Mouse (Mus musculus) forebrain, embryonic 12.5 days (tissue): Measurements from ENCODE around the gene Syce3. TPM values are rescaled to one million over a fixed set of nuclear protein-coding genes. Genes with fewer than 3 reads are reported as not detected.

Experiments used
- ATAC-seq: fragments of 200-750 bp; cut with Nextera tagmentation; 2 replicates; pipeline ENCODE4 v1.8.0; 2017; ENCODE audit warnings: moderate TSS enrichment; ENCODE audit not compliant: low FRiP score
- H3K27ac ChIP-seq: fragments of 300-500 bp; sonication (generic); 2 replicates; pipeline ENCODE4 v1.5.1; 2016; ENCODE audit warnings: mild to moderate bottlenecking
- H3K27me3 ChIP-seq: fragments of 300-500 bp; sonication (generic); 2 replicates; pipeline ENCODE4 v1.6.1; 2016; ENCODE audit warnings: mild to moderate bottlenecking
- H3K36me3 ChIP-seq: fragments of 300-500 bp; sonication (generic); replicated peaks from 2 replicates; pipeline ENCODE4 v1.6.1; 2016; ENCODE audit warnings: mild to moderate bottlenecking
- H3K4me1 ChIP-seq: fragments of 300-500 bp; sonication (generic); 2 replicates; pipeline ENCODE4 v1.6.1; 2016
- H3K4me2 ChIP-seq: fragments of 300-500 bp; sonication (generic); 2 replicates; pipeline ENCODE4 v1.6.1; 2016; ENCODE audit warnings: mild to moderate bottlenecking, moderate library complexity
- H3K4me3 ChIP-seq: fragments of 300-500 bp; sonication (generic); replicated peaks from 2 replicates; pipeline ENCODE4 v1.5.1; 2016; ENCODE audit warnings: mild to moderate bottlenecking
- H3K9ac ChIP-seq: fragments of 300-500 bp; sonication (generic); 2 replicates; pipeline ENCODE4 v1.6.1; 2016; ENCODE audit warnings: mild to moderate bottlenecking
- H3K9me3 ChIP-seq: fragments of 300-500 bp; sonication (generic); 2 replicates; pipeline ENCODE4 v1.6.1; 2016
- WGBS: fragments of 180-500 bp; shearing (Covaris S2); methylation state at CpG from one replicate; pipeline ENCODE4 v1.1.7; 2016; 5-methylcytosine and 5-hydroxymethylcytosine counted together
- polyA plus RNA-seq: library from polyadenylated mRNA; unstranded; fragments of >200 nt; fragmentation: Nextera tagmentation; extraction: Ambion mirVana; gene quantifications from 2 replicates; pipeline ENCODE4 v1.2.1, GENCODE M21; 2016

Syce3 gene
- not detected in 2 replicates for polyA plus RNA-seq

DNA sequence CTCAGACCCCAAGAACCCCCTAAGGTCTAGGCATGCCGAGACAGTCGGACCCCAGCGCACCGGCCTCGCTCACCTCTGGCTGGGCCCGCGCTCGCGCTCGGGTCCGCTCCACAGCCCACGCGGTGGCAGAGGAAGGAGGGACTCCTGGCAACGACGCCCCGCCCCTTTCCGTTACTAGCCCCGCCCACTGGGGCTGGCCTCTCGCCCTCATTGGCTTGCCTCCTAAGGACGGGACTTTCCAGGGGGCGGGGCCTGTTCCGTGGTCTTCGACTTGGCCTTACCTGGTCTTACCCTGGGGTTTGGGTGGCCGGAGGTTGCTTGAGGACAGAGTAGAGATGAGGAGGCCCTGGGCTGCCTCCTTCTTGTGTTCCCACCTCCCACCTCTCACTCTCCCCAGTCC, at the start of gene Syce3:
Syce3 (minus strand) TSS at position 386 of the 400 bp plus-strand sequence.
- 88% methylated on average over 24 of the region's 24 CpGs for WGBS
- Histone ChIP-seq H3K9me3 (peaks cover 11% of the 10 kb centered on the region), H3K4me1 (no peaks in the 10 kb centered on the region), H3K27ac (no peak within 1 kb of the TSS), H3K4me3 (no peak within 1 kb of the TSS), H3K36me3 (no peaks in the 10 kb centered on the region), H3K9ac (no peak within 1 kb of the TSS), H3K27me3 (no peaks in the 10 kb centered on the region), H3K4me2 (no peak within 1 kb of the TSS)
- no peak for ATAC-seq

DNA sequence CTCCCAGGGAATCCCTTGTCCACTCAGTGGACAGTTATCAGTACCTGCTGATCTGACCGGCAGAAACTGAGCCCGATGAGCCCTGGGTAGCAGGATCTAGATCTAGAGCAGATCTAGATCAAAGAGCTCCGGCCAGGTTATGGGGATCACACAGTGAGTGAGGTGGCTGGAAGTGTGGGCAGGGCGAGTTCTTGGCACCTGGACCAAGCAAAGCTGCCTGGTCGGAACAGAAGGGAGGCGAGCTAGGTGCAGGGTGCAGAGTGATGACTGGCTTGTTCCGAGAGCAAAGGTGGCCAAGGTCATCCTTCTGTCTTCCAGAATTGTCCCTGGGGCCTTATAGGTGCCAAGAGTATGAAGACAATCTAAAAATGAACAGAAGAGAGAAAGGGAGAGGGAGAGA, 49.5 kb upstream of the Syce3 start:
- H3K4me1 ChIP-seq, result peaks cover 12% of the 10 kb centered on the region
- H3K27me3 ChIP-seq, result no peaks in the 10 kb centered on the region
- no peak overlapping the region for H3K4me3 ChIP-seq
- H3K36me3 ChIP-seq, result peaks cover 64% of the 10 kb centered on the region
- no peaks in the 10 kb centered on the region for H3K9me3 ChIP-seq
- H3K27ac ChIP-seq, result no peak overlapping the region
- H3K9ac ChIP-seq, result no peak overlapping the region
- no peak overlapping the region for H3K4me2 ChIP-seq
- 90% methylated on average over 7 of the region's 7 CpGs for WGBS
- ATAC-seq, result no peak

DNA sequence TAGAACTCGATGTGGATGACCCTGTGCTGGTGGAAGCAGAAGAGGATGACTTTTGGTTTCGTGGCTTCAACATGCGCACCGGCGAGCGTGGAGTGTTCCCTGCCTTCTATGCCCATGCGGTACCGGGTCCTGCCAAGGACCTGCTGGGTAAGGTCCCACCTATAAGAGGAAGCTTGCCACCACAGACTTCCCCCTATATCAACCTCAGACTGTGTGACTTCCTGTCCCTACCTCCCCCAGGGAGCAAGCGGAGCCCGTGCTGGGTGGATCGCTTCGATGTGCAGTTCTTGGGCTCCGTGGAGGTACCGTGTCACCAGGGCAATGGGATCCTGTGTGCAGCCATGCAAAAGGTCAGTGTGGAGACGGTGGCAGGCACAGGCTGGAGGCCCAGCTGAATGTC, 48.6 kb upstream of the Syce3 start:
- Histone ChIP-seq H3K4me3 (no peak overlapping the region), H3K27ac (no peak overlapping the region), H3K9me3 (no peaks in the 10 kb centered on the region), H3K4me2 (no peak overlapping the region), H3K36me3 (peaks cover 64% of the 10 kb centered on the region), H3K9ac (no peak overlapping the region), H3K27me3 (no peaks in the 10 kb centered on the region), H3K4me1 (peaks cover 16% of the 10 kb centered on the region)
- no peak for ATAC-seq
- 98% methylated on average over 15 of the region's 15 CpGs for WGBS

DNA sequence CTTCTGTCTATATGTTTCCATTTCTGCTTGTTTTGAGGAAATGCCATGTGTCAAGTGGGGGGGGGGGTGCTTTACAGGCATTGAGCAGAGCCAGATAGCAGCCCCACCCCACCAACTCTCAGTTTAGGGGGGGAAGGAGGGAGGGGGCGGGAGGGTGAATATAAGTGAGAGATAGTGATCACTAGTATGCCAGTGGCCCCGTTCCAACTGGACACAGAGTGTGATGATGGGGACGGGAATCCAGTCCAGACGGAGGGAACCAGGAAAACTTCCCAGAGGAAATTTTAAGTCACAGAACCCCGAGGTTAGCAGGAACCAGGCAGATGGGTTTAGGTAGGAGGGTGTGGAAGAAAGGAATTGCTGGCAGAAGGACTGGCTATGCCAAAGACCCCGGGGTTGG, 45.3 kb upstream of the Syce3 start:
- H3K27ac ChIP-seq, result no peak overlapping the region
- no peak for ATAC-seq
- peak overlapping the region; percentile 82 for H3K4me2 ChIP-seq
- H3K4me3 ChIP-seq, result no peak overlapping the region
- peaks cover 44% of the 10 kb centered on the region for H3K36me3 ChIP-seq
- WGBS, result 83% methylated on average over 6 of the region's 6 CpGs
- no peak overlapping the region for H3K9ac ChIP-seq
- peaks cover 18% of the 10 kb centered on the region for H3K27me3 ChIP-seq
- no peaks in the 10 kb centered on the region for H3K9me3 ChIP-seq
- H3K4me1 ChIP-seq, result peaks cover 24% of the 10 kb centered on the region

DNA sequence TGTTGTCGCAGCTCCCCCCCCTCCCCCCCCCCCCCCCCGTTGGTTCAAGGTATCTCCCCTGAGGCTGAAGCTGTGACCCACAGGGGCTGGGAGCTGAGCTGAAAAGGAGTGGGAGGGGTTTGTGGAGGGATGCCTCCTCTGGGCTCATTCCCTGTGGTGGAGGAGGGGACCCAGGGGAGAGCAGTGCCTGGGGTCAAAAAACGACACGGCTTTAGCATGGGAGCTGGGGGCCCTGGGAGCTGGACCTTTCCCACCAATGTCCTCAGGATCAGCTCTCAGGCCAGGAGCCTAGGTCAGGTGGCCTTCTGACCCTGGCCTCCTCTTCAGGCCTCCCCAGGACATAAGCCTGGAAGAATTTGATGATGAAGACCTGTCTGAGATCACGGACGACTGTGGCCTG, 44.6 kb upstream of the Syce3 start:
- Histone ChIP-seq H3K4me3 (peak overlapping the region; percentile 85), H3K9ac (peak overlapping the region; percentile 78), H3K27me3 (peaks cover 18% of the 10 kb centered on the region), H3K27ac (peak overlapping the region; percentile 74; the same call in 1 of the 2 replicates), H3K4me2 (peak overlapping the region; percentile 82), H3K9me3 (no peaks in the 10 kb centered on the region), H3K4me1 (peaks cover 24% of the 10 kb centered on the region), H3K36me3 (peaks cover 36% of the 10 kb centered on the region)
- ATAC-seq, result peak; percentile 33; the same call in 1 of the 2 replicates
- WGBS, result 13% methylated on average over 4 of the region's 6 CpGs

DNA sequence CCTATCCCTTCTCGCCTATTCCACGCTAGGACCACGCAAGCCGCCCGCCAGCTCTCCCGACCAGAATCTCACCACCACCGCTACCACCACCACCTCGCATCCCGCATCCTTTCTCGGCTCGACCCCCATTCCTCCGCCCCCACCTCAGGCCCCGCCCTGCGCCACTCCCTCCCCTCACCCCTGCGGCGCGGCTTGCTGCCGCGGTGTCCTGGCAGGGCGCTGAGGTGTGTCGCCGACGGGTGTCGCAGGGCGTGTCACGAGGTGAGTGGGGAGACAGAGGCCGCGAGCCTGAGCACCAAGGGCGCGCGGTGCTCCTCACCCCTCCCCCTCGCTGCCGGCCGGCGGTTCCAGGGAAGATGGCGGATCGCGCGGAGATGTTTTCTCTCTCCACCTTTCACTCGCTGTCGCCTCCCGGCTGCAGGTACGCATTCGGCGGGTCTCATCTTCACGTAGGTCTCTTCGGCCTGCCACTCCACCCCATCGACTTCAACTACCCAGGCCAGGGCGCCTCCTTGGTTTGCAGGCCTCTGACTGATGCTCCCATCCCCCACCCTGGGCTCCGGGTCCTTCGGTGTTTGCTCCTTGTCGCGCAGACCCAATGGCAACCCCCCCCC, 43.7 kb upstream of the Syce3 start, which contains the start of gene Mapk8ip2:
Mapk8ip2 (plus strand) TSS at position 49 of the 614 bp plus-strand sequence.
- Histone ChIP-seq H3K4me3 (peak within 1 kb of the TSS; percentile 85), H3K9ac (peak within 1 kb of the TSS; percentile 78), H3K9me3 (no peaks in the 10 kb centered on the region), H3K4me2 (peak within 1 kb of the TSS; percentile 82), H3K27ac (peak within 1 kb of the TSS; percentile 74), H3K36me3 (peaks cover 27% of the 10 kb centered on the region), H3K27me3 (peaks cover 22% of the 10 kb centered on the region), H3K4me1 (peaks cover 24% of the 10 kb centered on the region)
- peak; percentile 87 for ATAC-seq
- under 1% methylated on average over 53 of the region's 53 CpGs for WGBS

DNA sequence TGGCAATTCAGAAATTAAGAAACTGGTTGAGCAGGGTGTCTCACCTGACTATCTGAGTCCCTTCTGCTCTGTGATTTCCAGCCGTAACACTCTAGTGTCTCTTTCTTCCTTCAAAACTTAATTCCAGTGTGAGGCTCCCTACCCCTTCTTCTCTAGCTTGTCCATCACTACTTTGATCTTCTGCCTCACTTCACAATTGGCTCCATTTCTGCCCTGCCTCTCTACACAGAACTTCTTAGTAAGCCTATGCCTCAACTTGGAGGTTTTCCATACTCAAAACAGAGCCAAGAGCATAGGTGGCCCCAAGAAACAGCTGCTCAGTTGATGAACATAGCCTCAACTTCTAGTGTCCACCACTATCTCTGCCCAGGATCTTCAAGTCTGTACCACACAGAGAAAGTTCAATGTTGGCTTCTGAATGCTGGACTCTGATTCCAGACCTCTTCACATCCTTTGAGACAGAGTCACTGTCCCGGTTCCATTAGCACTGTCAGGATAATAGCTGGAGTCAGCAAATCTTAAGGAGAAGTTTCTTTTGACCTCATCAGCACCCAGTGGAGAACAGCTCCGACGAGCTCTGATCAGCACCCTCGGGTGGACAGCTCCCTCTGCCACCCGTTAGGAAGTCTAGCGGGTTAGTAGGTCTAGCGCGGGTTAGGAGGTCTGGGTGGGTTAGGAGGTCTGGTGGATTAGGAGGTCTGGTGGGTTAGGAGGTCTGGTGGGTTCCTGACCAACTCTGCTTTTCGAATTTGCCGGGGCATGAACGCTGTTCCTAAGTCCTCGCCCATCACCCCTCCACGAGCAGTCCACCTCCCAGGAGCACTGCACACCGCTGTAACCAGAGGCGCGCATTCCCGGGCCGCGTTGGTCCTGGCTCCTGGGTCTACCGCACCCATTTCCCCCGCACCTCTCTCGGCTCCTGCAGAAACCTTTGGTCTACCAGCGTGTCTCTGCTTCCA, 42.9 kb upstream of the Syce3 start:
- H3K4me1 ChIP-seq, result peaks cover 24% of the 10 kb centered on the region
- peaks cover 20% of the 10 kb centered on the region for H3K36me3 ChIP-seq
- H3K4me3 ChIP-seq, result peak overlapping the region; percentile 85
- WGBS, result 5% methylated on average over 24 of the region's 24 CpGs
- peak; percentile 62 for ATAC-seq
- H3K9ac ChIP-seq, result peak overlapping the region; percentile 78
- H3K4me2 ChIP-seq, result peak overlapping the region; percentile 82
- no peaks in the 10 kb centered on the region for H3K9me3 ChIP-seq
- H3K27me3 ChIP-seq, result peaks cover 24% of the 10 kb centered on the region
- H3K27ac ChIP-seq, result peak overlapping the region; percentile 74; the same call in 1 of the 2 replicates

DNA sequence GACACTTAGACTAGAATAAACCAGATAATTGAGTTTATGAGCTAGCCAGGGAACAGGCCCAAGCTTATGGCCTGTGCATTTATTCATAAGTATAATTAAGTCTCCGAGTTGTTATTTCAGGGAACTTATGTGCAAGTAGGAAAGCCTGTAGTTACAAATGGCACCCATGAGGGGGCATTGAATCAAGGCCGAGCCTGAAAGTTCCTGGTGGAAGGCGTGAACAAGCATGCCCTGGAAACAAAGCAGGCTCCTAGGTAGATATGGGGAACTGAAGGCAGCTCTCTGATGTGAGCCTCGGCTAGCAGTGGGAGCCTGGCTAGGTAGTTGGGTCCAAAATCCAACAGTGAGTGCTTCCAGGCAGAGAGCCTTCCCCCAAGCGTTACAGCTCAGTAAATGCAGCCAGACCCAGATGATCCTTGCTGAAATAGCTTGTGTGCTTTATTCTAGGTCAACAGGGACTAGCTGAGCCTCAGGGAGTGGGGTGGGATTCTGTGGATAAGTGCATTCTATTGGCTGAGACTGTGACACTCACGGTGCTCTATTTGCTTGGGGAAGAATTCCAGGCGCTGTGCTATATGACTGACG, 32.3 kb upstream of the Syce3 start:
- Histone ChIP-seq H3K27ac (no peak overlapping the region), H3K36me3 (no peaks in the 10 kb centered on the region), H3K4me2 (no peak overlapping the region), H3K9ac (no peak overlapping the region), H3K27me3 (no peaks in the 10 kb centered on the region), H3K9me3 (no peaks in the 10 kb centered on the region), H3K4me3 (no peak overlapping the region), H3K4me1 (no peaks in the 10 kb centered on the region)
- no peak for ATAC-seq
- 43% methylated on average over 8 of the region's 8 CpGs for WGBS

DNA sequence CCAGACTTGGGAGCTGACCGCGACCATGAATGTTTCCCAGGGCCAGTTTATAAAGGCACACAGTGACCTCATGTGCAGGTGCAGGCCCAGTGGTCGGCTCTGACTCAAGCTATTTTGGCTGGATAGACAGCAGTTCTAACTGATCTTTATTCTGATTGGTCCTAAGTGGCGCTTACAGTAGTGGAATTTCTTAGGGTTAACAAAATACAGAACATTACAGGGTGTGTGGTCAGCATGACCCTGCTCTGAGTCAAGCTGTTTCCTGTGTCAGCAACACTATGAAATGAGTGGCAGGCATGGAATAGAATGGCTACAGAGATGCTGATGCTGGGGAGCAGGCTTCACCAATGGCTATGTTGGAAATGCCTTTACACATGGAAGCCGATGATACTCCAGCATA, 25.6 kb upstream of the Syce3 start:
- no peak overlapping the region for H3K4me2 ChIP-seq
- no peak overlapping the region for H3K27ac ChIP-seq
- no peak overlapping the region for H3K9ac ChIP-seq
- no peaks in the 10 kb centered on the region for H3K36me3 ChIP-seq
- H3K4me1 ChIP-seq, result no peaks in the 10 kb centered on the region
- H3K9me3 ChIP-seq, result no peaks in the 10 kb centered on the region
- no peaks in the 10 kb centered on the region for H3K27me3 ChIP-seq
- no peak overlapping the region for H3K4me3 ChIP-seq
- ATAC-seq, result no peak
- WGBS, result 90% methylated on average over 5 of the region's 5 CpGs

DNA sequence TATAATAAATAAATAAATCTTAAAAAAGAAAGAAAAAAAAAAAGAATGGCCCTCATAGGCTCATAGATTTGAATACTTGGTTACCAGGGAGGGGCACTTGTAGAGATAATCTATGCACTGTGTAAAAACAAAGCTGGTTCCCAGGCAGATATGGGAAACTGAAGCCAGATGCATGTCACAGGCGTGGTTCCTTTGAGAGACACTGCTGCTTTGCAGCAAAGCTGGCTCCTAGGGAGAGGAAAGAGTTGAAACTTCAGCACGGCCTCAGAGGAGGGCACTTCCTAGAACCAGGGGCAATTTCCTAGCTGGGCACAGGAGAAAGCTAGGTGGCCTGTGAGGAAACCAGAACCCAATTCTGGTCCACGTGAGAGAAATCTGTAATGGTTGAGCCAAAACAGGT, 23.8 kb upstream of the Syce3 start:
- H3K27ac ChIP-seq, result no peak overlapping the region
- no peak overlapping the region for H3K9ac ChIP-seq
- H3K27me3 ChIP-seq, result no peaks in the 10 kb centered on the region
- H3K4me3 ChIP-seq, result no peak overlapping the region
- WGBS, result 64% methylated on average over 3 of the region's 3 CpGs
- H3K4me2 ChIP-seq, result no peak overlapping the region
- ATAC-seq, result no peak
- no peaks in the 10 kb centered on the region for H3K9me3 ChIP-seq
- no peaks in the 10 kb centered on the region for H3K36me3 ChIP-seq
- H3K4me1 ChIP-seq, result peaks cover 6% of the 10 kb centered on the region

DNA sequence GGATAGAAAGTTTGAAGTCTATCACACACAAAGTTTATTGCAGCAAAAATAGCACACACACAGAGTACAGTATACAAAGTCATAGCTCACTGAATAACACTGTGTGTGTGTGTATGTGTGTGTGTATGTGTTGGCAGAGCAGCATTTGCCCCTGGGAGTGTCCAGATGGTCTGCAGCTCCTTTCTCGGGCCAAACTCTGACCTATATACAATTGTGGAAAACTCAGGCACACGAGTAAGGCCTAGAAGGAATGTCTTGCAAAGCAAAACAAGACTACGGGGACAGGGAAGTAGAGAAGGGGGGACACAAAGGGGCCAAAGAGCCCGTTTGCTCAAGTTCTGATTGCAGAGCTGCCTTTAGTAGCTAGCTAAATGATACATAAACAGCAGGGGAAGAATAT, 22.6 kb upstream of the Syce3 start:
- Histone ChIP-seq H3K36me3 (no peaks in the 10 kb centered on the region), H3K4me1 (peaks cover 16% of the 10 kb centered on the region), H3K27ac (no peak overlapping the region), H3K9me3 (no peaks in the 10 kb centered on the region), H3K27me3 (no peaks in the 10 kb centered on the region), H3K4me3 (no peak overlapping the region), H3K4me2 (no peak overlapping the region), H3K9ac (no peak overlapping the region)
- no peak for ATAC-seq
- WGBS, result 70% methylated on average over 4 of the region's 4 CpGs

DNA sequence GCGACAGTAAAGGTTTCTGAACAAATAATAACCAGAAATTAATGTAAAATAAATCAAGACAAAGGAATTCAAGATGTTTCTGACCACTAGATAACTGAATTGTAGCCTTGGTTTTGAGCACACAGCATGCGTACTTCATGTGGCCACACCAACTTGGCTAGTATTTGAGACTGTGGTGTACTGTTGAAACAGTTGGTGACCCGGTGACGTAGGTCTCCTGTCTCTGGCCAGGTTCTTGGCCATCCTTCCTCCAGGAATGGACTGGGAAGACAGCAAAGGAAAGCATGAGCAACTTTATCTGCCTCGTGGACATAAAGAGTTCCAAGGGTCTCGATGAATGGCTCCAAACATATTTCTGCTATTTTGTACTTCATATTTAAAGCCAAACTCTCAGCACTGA, 21.5 kb upstream of the Syce3 start:
- 94% methylated on average over 6 of the region's 6 CpGs for WGBS
- no peaks in the 10 kb centered on the region for H3K27me3 ChIP-seq
- no peak overlapping the region for H3K9ac ChIP-seq
- H3K4me2 ChIP-seq, result no peak overlapping the region
- no peak overlapping the region for H3K27ac ChIP-seq
- ATAC-seq, result no peak
- no peak overlapping the region for H3K4me3 ChIP-seq
- peaks cover 16% of the 10 kb centered on the region for H3K4me1 ChIP-seq
- H3K9me3 ChIP-seq, result no peaks in the 10 kb centered on the region
- peaks cover 10% of the 10 kb centered on the region for H3K36me3 ChIP-seq
